ENCODE assay signal across 9 mouse cellular contexts in the genomic region with DNA sequence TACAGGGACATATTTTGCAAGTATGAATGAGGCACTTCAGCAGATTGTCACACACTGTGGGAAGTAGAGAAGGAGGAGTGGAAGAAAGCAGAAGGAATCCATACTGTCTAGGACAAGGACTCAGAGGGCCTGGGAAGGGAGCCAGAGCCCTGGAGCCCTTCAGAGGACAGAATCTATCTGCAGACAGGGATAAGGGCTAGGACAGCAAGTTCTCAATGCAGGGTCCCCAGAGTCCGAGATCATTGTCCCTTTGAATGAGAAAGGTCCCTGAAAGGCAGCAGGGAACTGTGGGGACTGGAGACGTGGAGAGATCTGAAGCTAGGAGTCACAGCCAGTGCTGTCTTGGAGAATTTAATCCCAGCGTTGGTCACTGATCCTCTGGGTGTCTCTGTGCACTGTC. TPM values are rescaled to one million over a fixed set of nuclear protein-coding genes. Genes with fewer than 3 reads are reported as not detected.
"Had no signal": no experiment of that assay in that cellular context is flagged by ENCODE, and none has a peak within 500 bp of the region (broad histone marks: within the 10 kb centered on the region; RNA-seq: fewer than 3 reads in every experiment).

No protein-coding gene starts in this region.

RNA-seq across cellular contexts. Expression of a gene that starts 33.0 kb away (rescaled TPM):
- total RNA-seq: monocyte, adult 5-6 weeks; neutrophil, adult 5-6 weeks had no signal

RNA-seq across cellular contexts. Expression of a gene that starts 50.1 kb away (rescaled TPM):
- total RNA-seq: megakaryocyte progenitor cell, adult 5-6 weeks; midbrain, postnatal 0 days; monocyte, adult 5-6 weeks; neutrophil, adult 5-6 weeks had no signal
- polyA plus RNA-seq: midbrain, embryonic 11.5 days; midbrain, embryonic 13.5 days; midbrain, postnatal 0 days; neural tube, embryonic 12.5 days; neural tube, embryonic 14.5 days; spleen, adult 2 months had no signal
